Mouse (Mus musculus) G1E-ER4 (cell line): Measurements from ENCODE around the gene Slc8a1. TPM values are rescaled to one million over a fixed set of nuclear protein-coding genes. Genes with fewer than 3 reads are reported as not detected.

Experiments
- GATA1 ChIP-seq: IDR thresholded peaks from one replicate; pipeline ENCODE4 v1.8.0; 2012; ENCODE audit warnings: low read length, inconsistent platforms
- polyA plus RNA-seq: library from polyadenylated mRNA; stranded (reverse); fragments of >175 nt; gene quantifications from 2 replicates; pipeline ENCODE4 v1.2.3, GENCODE M21; 2012

Gene Slc8a1
- not detected in 2 replicates for polyA plus RNA-seq

GRCm38 (mm10) chr17:81738311-81738755 lies at the start of gene Slc8a1:
TSS of gene Slc8a1 (minus strand) at chr17:81738377.
- TF ChIP-seq GATA1, result no peak

- TF ChIP-seq GATA1, result no peak
Measured at GRCm38 (mm10) chr17:81787350-81787749, 49.2 kb upstream of the Slc8a1 start.

- TF ChIP-seq GATA1, result no peak
Measured at GRCm38 (mm10) chr17:81782326-81782725, 44.1 kb upstream of the Slc8a1 start.

- TF ChIP-seq GATA1, result no peak
Measured at GRCm38 (mm10) chr17:81781491-81781890, 43.3 kb upstream of the Slc8a1 start.

GRCm38 (mm10) chr17:81779883-81780282 lies 41.7 kb upstream of the Slc8a1 start:
- no peak for TF ChIP-seq GATA1

- no peak for TF ChIP-seq GATA1
Measured at GRCm38 (mm10) chr17:81750664-81751063, 12.5 kb upstream of the Slc8a1 start.

GRCm38 (mm10) chr17:81743034-81743433 lies 4.9 kb upstream of the Slc8a1 start:
- no peak for TF ChIP-seq GATA1

GRCm38 (mm10) chr17:81740576-81740975 lies 2.4 kb upstream of the Slc8a1 start:
- TF ChIP-seq GATA1, result no peak

GRCm38 (mm10) chr17:81737779-81738178 lies 398 bp downstream of the Slc8a1 start:
- TF ChIP-seq GATA1, result no peak

- no peak for TF ChIP-seq GATA1
Measured at GRCm38 (mm10) chr17:81737309-81737708, 868 bp downstream of the Slc8a1 start.

- TF ChIP-seq GATA1, result no peak
Measured at GRCm38 (mm10) chr17:81735583-81735982, 2.6 kb downstream of the Slc8a1 start.

- TF ChIP-seq GATA1, result no peak
Measured at GRCm38 (mm10) chr17:81729891-81730290, 8.3 kb downstream of the Slc8a1 start.

GRCm38 (mm10) chr17:81712273-81712751 lies 25.9 kb downstream of the Slc8a1 start:
- TF ChIP-seq GATA1, result no peak

GRCm38 (mm10) chr17:81704761-81705160 lies 33.4 kb downstream of the Slc8a1 start:
- no peak for TF ChIP-seq GATA1

- no peak for TF ChIP-seq GATA1
Measured at GRCm38 (mm10) chr17:81703258-81703657, 34.9 kb downstream of the Slc8a1 start.

- no peak for TF ChIP-seq GATA1
Measured at GRCm38 (mm10) chr17:81701701-81702100, 36.5 kb downstream of the Slc8a1 start.

GRCm38 (mm10) chr17:81698789-81699188 lies 39.4 kb downstream of the Slc8a1 start:
- TF ChIP-seq GATA1, result no peak

GRCm38 (mm10) chr17:81697695-81698094 lies 40.5 kb downstream of the Slc8a1 start:
- TF ChIP-seq GATA1, result no peak
